Mouse (Mus musculus) megakaryocyte progenitor cell, adult 5-6 weeks (primary cell): ENCODE measurements around the gene Pphln1. TPM values are rescaled to one million over a fixed set of nuclear protein-coding genes. Genes with fewer than 3 reads are reported as not detected.

ENCODE experiments used
- ATAC-seq: replicated peaks from 2 replicates; pipeline ENCODE4 v1.8.0; 2016; ENCODE audit warnings: mild to moderate bottlenecking, moderate TSS enrichment, inconsistent platforms; ENCODE audit not compliant: poor library complexity
- total RNA-seq, 2 experiments: library from RNA; stranded (forward) in 1 of 2; stranded (reverse) in 1 of 2; fragments of 157-497, 149-512 nt in 1 of 2; fragments of 200-1000 nt in 1 of 2; gene quantifications; 2 replicates each; pipeline versions ENCODE4 v1.2.3 to v1.2.4; 2015 to 2017

Pphln1 gene
- total RNA-seq (2015) (77.9 and 90.0 TPM in 2 replicates), total RNA-seq (2017) (47.8 and 51.6 TPM in 2 replicates)

- peak; percentile 93 for ATAC-seq
These were observed at the start of gene Pphln1, which contains the start of gene Zcrb1 for GRCm38 (mm10) chr15:93397826-93398698. Gene Pphln1, plus strand, starts transcription at chr15:93398350. Gene Zcrb1, minus strand, starts transcription at chr15:93398334.

- peak; percentile 79 for ATAC-seq
These were observed 39.6 kb upstream of the Pphln1 start for GRCm38 (mm10) chr15:93358346-93359095.

- no peak for ATAC-seq
These were observed 32.6 kb upstream of the Pphln1 start for GRCm38 (mm10) chr15:93365561-93365960.

DNA sequence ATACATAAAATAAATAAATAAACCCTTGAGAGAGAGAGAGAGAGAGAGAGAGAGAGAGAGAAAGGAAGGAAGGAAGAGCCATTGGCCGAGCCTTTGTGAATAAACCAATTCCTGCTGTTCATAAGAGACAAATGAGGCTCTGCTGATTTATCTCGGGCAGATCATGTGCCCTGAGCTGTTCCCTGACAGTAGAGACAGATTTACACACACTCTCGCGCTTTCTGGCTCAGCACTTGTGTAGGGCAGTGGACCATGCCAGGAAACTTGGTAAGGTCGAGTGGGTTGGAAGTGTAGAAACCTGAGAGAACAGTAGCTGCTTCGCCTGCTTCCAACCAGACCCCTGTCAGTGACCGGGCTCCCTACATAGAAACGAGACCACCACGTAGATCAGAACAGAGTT lies 29.6 kb upstream of the Pphln1 start:
- no peak for ATAC-seq

DNA sequence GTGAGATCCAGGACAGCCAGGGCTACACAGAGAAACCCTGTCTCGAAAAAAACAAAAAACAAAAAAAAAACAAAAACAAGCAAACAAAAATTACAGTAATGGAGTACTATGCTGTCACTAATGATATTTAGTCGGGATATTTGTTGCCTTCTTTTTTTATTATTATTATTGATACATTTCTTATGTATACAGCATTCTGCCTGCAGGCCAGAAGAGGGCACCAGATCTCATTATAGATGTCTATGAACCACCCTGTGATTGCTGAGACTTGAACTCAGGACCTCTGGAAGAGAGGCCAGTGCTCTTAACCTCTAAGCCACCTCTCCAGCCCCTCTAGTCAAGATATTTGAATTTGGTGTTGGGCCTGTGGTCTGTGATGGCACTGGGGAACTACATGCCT lies 26.3 kb upstream of the Pphln1 start:
- no peak for ATAC-seq

- 0 out of 2 replicates have a peak, but pooled peaks have one; percentile 26 for ATAC-seq
These were observed 25.5 kb upstream of the Pphln1 start for GRCm38 (mm10) chr15:93372525-93373119.

DNA sequence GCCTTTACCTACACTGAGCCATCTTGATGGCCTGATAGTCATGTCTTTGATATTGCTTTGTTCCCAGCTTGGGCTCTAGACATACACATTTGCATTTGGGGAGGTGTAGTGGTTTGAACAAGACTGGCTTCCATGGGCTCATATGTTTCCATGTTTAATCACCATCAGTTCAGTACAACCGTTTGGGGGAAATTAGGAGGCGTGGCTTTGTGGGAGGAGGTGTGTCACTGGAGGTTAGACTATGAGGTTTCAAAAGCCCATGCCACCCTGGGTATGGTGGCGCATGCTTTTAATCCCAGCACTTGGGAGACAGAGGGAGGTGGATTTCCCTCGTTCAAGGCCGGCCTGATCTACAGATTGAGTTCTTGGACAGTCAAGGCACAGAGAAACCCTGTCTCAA lies 22.5 kb upstream of the Pphln1 start:
- 0 out of 2 replicates have a peak, but pooled peaks have one; percentile 30 for ATAC-seq

DNA sequence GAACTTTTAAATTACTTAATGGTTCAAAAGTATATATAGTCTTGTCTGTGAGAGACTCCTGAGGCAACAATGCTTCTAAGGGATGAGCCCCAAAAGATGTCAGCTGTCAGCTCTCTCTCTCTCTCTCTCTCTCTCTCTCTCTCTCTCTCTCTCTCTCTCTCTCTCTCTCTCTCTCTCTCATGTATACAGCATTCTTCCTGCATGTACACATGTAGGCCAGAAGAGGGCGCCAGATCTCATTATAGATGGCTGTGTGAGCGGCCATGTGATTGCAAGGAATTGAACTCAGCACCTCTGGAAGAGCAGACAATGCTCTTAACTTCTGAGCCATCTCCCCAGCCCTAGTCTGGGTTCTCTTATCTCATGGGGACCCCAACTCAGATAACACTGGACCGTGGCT lies 19.0 kb upstream of the Pphln1 start:
- ATAC-seq = peak; percentile 89

DNA sequence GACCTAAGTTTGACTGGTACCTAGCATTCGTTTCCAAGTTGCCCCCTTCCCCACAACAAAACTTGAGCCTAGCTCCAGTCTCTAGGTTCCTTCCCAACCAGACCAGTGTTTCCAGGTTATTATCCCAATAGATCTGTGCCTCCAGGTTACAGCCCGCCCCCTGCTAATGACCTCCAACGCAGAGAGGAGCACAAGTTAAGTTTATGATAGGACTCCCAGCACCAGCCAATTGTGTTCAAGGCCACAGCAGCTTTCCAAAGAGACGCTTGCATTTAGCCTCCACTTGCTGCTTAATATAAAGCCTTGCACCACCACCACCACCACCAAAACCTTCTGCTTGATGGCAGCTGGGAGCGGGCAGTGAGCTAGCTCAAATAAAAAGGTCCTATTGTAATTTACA lies 16.8 kb upstream of the Pphln1 start:
- ATAC-seq = no peak

GRCm38 (mm10) chr15:93397269-93397668 lies 881 bp upstream of the Pphln1 start:
- no peak for ATAC-seq

DNA sequence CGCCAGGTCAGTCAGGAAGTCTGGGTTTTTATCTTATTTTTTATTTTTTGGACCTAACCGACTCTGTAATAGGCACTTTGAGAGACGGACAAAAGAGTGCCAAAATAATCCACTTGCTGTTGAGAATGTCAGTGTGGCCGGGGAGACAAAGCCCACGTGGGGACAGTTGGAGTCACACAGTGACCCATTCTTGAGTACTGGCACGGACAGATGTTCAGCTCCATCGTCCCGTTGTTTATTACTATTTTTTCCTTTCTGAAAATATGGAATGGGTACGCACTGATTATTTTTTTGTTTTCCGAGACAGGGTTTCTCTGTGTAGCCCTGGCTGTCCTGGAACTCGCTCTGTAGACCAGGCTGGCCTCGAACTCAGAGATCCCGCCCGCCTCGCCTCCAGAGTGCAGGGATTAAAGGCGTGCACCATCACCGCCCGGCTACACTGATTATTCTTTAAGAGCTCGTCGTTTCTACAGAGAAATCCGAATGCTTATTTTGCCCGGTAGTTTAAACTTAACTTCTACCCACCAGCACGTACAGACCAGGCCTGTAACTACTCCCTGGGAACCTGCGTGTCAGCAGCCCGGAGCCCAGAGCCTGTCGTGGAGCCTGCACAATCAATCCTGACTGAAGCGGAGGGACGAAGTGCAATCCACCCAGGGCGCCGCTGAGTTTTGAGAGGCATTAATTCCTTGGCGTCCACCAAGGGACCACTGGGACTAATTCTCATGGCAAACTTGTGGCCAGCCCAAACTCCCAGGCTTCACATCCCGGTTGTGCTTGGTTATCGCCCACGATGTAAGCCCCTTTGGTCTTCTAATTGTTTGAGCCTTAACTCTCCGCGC lies 770 bp downstream of the Pphln1 start:
- ATAC-seq = peak; percentile 9

DNA sequence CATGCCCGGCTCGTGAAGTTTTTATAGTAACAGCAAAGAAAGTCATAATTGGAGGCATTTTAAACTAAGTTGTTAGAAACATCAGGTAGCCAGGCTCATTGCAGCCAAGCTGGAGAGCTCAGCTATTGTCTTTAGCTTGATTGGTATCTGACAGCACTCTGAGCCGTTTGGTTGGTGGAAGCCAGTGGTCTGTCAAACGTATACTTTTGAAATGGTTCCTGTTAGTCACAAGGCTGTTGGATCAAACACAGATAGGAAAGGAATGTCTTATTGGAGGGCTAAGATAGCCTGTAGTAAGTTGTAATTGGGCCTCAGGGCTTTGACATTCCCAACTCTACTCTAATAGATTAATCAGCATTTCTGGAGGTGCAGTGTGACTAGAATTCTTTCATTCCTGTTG lies 3.3 kb downstream of the Pphln1 start:
- ATAC-seq = no peak

DNA sequence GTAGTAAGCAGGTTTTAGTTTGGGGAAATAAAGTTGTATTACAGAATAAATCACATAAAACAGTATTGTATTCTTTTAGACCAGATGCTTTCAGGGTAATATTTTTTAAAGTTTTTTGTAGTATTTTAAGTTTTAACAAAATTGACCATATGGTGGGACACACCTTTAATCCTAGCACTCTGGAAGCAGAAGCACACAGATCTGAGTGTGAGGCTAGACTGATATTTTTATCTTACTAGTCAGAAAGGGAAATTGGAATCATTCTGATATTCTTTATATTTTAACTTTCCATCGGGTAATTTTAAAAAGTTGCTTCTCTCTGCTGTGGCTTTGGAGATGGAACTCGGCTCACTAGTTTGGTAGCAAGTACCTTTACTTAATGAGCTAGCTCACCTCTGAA lies 4.6 kb downstream of the Pphln1 start:
- no peak for ATAC-seq

- ATAC-seq = no peak
These were observed 6.7 kb downstream of the Pphln1 start for GRCm38 (mm10) chr15:93404849-93405248.

DNA sequence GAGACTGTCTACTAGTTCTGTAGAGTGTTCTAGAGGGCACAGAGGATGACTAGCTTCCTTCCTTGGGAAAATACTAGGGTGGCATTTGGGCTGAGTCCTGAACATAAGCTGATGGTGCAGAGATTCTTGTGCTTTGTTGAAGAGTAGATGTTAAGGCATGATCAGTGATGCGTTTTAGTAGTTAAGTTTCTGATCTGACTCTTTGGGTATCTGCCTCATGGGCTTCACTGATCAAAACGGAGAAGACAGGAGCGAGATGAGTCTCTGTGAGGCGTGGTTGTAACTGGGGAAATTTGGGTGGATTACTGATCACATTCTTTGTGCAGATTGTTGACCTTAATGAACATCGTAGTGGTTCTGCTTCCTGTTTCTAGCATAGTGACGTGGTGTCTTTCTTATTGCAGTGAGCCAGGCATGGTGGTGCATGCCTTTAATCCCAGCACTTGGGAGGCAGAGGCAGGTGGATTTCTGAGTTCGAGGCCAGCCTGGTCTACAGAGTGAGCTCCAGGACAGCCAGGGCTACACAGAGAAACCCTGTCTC lies 7.4 kb downstream of the Pphln1 start:
- no peak for ATAC-seq

DNA sequence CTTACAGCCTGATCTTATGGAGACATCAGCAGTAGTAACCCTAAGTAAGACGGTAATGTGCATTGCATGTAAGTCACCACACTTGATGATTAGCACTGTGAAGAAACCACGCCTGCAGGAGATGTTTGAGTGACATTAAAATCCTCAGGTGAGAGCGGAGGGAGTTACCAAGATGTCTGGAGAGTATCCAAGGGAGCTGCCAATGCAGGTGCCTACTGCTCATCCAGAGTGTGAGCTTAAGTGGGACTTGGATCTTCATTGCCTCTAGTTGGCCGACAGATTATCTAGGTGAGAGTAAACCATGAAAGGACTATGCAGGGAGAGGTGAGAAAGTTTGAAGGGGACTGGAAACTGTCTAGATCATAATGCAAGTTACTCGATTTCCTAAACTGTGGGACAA lies 8.3 kb downstream of the Pphln1 start:
- ATAC-seq = no peak

GRCm38 (mm10) chr15:93412445-93412844 lies 14.3 kb downstream of the Pphln1 start:
- no peak for ATAC-seq

DNA sequence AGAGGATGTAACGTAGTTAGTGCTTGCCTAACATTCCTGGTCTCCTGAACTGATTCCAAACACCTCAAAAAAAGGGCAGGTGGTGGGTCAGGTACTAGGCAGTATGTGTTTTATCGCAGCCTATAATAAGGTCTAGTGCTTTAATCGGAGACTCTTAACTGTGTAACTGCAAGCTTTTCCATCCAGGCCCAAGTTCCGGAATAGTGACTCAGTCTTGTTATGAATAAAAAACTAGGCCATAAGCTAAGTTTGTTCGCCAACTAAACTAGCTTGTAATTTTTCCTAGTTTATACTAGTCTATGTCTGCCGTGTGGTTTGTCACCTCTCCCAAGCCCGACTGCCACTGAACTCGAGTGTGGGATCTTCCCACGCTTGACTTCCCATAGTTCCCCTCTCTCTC lies 16.3 kb downstream of the Pphln1 start:
- no peak for ATAC-seq

DNA sequence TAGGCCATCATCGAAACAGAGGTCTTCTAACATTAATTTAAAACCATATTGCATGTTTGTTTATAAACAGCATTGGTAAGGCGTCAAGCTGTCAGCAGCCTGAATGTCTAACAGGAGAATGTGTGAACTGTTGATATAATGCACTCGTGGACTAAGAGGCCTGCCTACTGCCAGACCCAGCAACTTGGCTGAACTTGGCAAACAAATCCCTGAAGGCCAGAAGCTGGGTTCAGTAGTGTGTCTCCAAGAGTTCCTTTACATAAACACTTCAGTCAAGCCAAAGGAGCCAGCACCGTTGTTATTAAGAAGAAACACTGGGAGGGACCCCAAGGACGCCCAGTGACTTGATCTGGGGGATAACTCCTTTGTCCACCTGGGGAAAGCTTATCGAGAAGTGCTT lies 18.1 kb downstream of the Pphln1 start:
- no peak for ATAC-seq

GRCm38 (mm10) chr15:93420596-93420995 lies 22.4 kb downstream of the Pphln1 start:
- no peak for ATAC-seq
